8 mouse cellular contexts compared by ENCODE assay signal in genomic region chr11:102215511-102215910, GRCm38 (mm10). TPM values are rescaled to one million over a fixed set of nuclear protein-coding genes. Genes with fewer than 3 reads are reported as not detected.
DNase-seq lines count a peak whose midpoint lies in the region; ATAC-seq and TF ChIP-seq lines count a peak whose summit lies in the region.

No protein-coding gene starts in this region.

- no peaks in the 10 kb centered on the region for H3K9me3 ChIP-seq in midbrain, embryonic 13.5 days
- no peaks in the 10 kb centered on the region for H3K9me3 ChIP-seq in midbrain, embryonic 15.5 days
- no peaks in the 10 kb centered on the region for H3K9me3 ChIP-seq in intestine, embryonic 16.5 days (ENCODE audit: control insufficient read depth, low read length)
- no peaks in the 10 kb centered on the region for H3K9me3 ChIP-seq in stomach, embryonic 16.5 days (replicated peaks; ENCODE audit: control insufficient read depth, low read length)

- H3K27ac ChIP-seq in heart, adult 2 months: peak overlapping the region; percentile 92
- no peak overlapping the region for H3K27ac ChIP-seq in midbrain, embryonic 13.5 days
- no peak overlapping the region for H3K27ac ChIP-seq in midbrain, embryonic 15.5 days
- H3K27ac ChIP-seq in intestine, embryonic 16.5 days (ENCODE audit: low read length): peak overlapping the region; percentile 84
- peak overlapping the region; percentile 91 for H3K27ac ChIP-seq in stomach, embryonic 16.5 days (ENCODE audit: low read length)

- peaks cover 3% of the 10 kb centered on the region; the same call in 1 of the 2 replicates for H3K36me3 ChIP-seq in heart, adult 2 months (ENCODE audit: control insufficient read depth, insufficient read depth, low read length)
- peaks cover 29% of the 10 kb centered on the region for H3K36me3 ChIP-seq in midbrain, embryonic 13.5 days
- H3K36me3 ChIP-seq in midbrain, embryonic 15.5 days (replicated peaks): no peaks in the 10 kb centered on the region
- H3K36me3 ChIP-seq in intestine, embryonic 16.5 days (ENCODE audit: control insufficient read depth, insufficient read depth, low read length): peaks cover 2% of the 10 kb centered on the region; the same call in 1 of the 2 replicates
- H3K36me3 ChIP-seq in stomach, embryonic 16.5 days (ENCODE audit: control insufficient read depth, insufficient read depth, low read length): no peaks in the 10 kb centered on the region

- intact Hi-C loops in heart, adult 2 months (cut with DNase I): no loop called here
- intact Hi-C loops in heart, postnatal 25 days (cut with DNase I): loop anchor here (5.0 kb wide), 1 partner anchor 217 kb away; the partner anchor contains the start of gene Grn

- H3K4me1 ChIP-seq in heart, adult 2 months (ENCODE audit: control insufficient read depth, insufficient read depth, low read length): peaks cover 48% of the 10 kb centered on the region
- peaks cover 77% of the 10 kb centered on the region for H3K4me1 ChIP-seq in midbrain, embryonic 13.5 days (replicated peaks)
- H3K4me1 ChIP-seq in midbrain, embryonic 15.5 days: peaks cover 71% of the 10 kb centered on the region
- H3K4me1 ChIP-seq in intestine, embryonic 16.5 days (ENCODE audit: control insufficient read depth, insufficient read depth, low read length): peaks cover 87% of the 10 kb centered on the region
- peaks cover 91% of the 10 kb centered on the region for H3K4me1 ChIP-seq in stomach, embryonic 16.5 days (ENCODE audit: control insufficient read depth, insufficient read depth, low read length)

- no peak overlapping the region for H3K4me2 ChIP-seq in midbrain, embryonic 13.5 days (replicated peaks)
- H3K4me2 ChIP-seq in midbrain, embryonic 15.5 days: no peak overlapping the region
- peak overlapping the region; percentile 90 for H3K4me2 ChIP-seq in intestine, embryonic 16.5 days (ENCODE audit: low read depth, low read length)
- H3K4me2 ChIP-seq in stomach, embryonic 16.5 days (ENCODE audit: low read depth, low read length): peak overlapping the region; percentile 74

- peaks cover 5% of the 10 kb centered on the region for H3K79me2 ChIP-seq in heart, adult 2 months (replicated peaks; ENCODE audit: control insufficient read depth, insufficient read depth, low read length)

- TF ChIP-seq EP300 in heart, adult 2 months (IDR thresholded peaks at IDR 0.05; ENCODE audit: insufficient read depth, low read depth, low read length): no peak

- H3K27me3 ChIP-seq in heart, adult 2 months (ENCODE audit: control insufficient read depth, insufficient read depth, low read length): no peaks in the 10 kb centered on the region
- H3K27me3 ChIP-seq in midbrain, embryonic 13.5 days: no peaks in the 10 kb centered on the region
- H3K27me3 ChIP-seq in midbrain, embryonic 15.5 days (replicated peaks): no peaks in the 10 kb centered on the region
- no peaks in the 10 kb centered on the region for H3K27me3 ChIP-seq in intestine, embryonic 16.5 days (replicated peaks; ENCODE audit: control insufficient read depth, insufficient read depth, low read length)
- H3K27me3 ChIP-seq in stomach, embryonic 16.5 days (ENCODE audit: control insufficient read depth, insufficient read depth, low read length): no peaks in the 10 kb centered on the region

- peak; percentile 24 to 27 for DNase-seq in heart, adult 2 months
- DNase-seq in heart, postnatal 25 days (ENCODE audit: low spot score): no peak
- DNase-seq in c-Kit-positive CD71-positive TER-119-positive erythroid progenitor cells, embryonic 14.5 days (ENCODE audit: low spot score): no peak
- DNase-seq in right cerebral cortex, postnatal 14 days: no peak

- peak overlapping the region; percentile 32 for H3K4me3 ChIP-seq in heart, adult 2 months
- no peak overlapping the region for H3K4me3 ChIP-seq in midbrain, embryonic 13.5 days (replicated peaks)
- no peak overlapping the region for H3K4me3 ChIP-seq in midbrain, embryonic 15.5 days
- H3K4me3 ChIP-seq in intestine, embryonic 16.5 days (ENCODE audit: low read length): peak overlapping the region; percentile 59
- peak overlapping the region; percentile 49; the same call in 1 of the 2 replicates for H3K4me3 ChIP-seq in stomach, embryonic 16.5 days (replicated peaks; ENCODE audit: low read length)

- 15% methylated on average over 11 of the region's 11 CpGs for WGBS in heart, adult 2 months
- WGBS in midbrain, embryonic 13.5 days: 82% methylated on average over 11 of the region's 11 CpGs
- WGBS in midbrain, embryonic 15.5 days: 79% methylated on average over 11 of the region's 11 CpGs
- 61% methylated on average over 11 of the region's 11 CpGs for WGBS in intestine, embryonic 16.5 days
- WGBS in stomach, embryonic 16.5 days: 58% methylated on average over 11 of the region's 11 CpGs

- no peak for TF ChIP-seq CTCF in heart, adult 2 months (IDR thresholded peaks at IDR 0.05)

- H3K9ac ChIP-seq in heart, adult 2 months (ENCODE audit: low read depth, low read length): peak overlapping the region; percentile 62
- peak overlapping the region; percentile 47; the same call in 1 of the 2 replicates for H3K9ac ChIP-seq in midbrain, embryonic 13.5 days (replicated peaks)
- no peak overlapping the region for H3K9ac ChIP-seq in midbrain, embryonic 15.5 days
- peak overlapping the region; percentile 50 for H3K9ac ChIP-seq in intestine, embryonic 16.5 days (ENCODE audit: low read depth, low read length)
- H3K9ac ChIP-seq in stomach, embryonic 16.5 days (ENCODE audit: low read length): peak overlapping the region; percentile 64

- ATAC-seq in midbrain, embryonic 13.5 days: no peak
- ATAC-seq in midbrain, embryonic 15.5 days (replicated peaks): no peak
- no peak for ATAC-seq in intestine, embryonic 16.5 days
- ATAC-seq in stomach, embryonic 16.5 days (ENCODE audit: insufficient read depth, low FRiP score): no peak

- TF ChIP-seq POLR2A in heart, adult 2 months (IDR thresholded peaks at IDR 0.05; ENCODE audit: insufficient read depth, low read depth, low read length): no peak

RNA-seq across cellular contexts. Expression of gene Hdac5, which starts 14.5 kb away (rescaled TPM):
- total RNA-seq in heart, adult 2 months (2021): 100 to 1,000 TPM; 113 to 137 TPM
- 92.6 and 98.5 TPM in 2 replicates for polyA plus RNA-seq in heart, adult 2 months (2012; rRNA removed)
- total RNA-seq in heart, postnatal 25 days (2021): 100 to 1,000 TPM; 129 to 136 TPM
- polyA plus RNA-seq in midbrain, embryonic 13.5 days (2015; fragmentation: Nextera tagmentation; extraction: Ambion mirVana): 80.5 and 106 TPM in 2 replicates
- 90.3 and 105 TPM in 2 replicates for polyA plus RNA-seq in midbrain, embryonic 15.5 days (2015; fragmentation: Nextera tagmentation; extraction: Ambion mirVana)
- 54.8 and 55.5 TPM in 2 replicates for polyA plus RNA-seq in intestine, embryonic 16.5 days (2015; fragmentation: Nextera tagmentation; extraction: Ambion mirVana)
- polyA plus RNA-seq in stomach, embryonic 16.5 days (2015; fragmentation: Nextera tagmentation; extraction: Ambion mirVana): 60.6 and 67.4 TPM in 2 replicates

RNA-seq across cellular contexts. Expression of gene G6pc3, which starts 26.1 kb away (rescaled TPM):
- total RNA-seq in heart, adult 2 months (2021): 10 to 100 TPM; 44.8 to 50.6 TPM
- polyA plus RNA-seq in heart, adult 2 months (2012; rRNA removed): 89.9 and 95.3 TPM in 2 replicates
- total RNA-seq in heart, postnatal 25 days (2021): 10 to 100 TPM; 40.3 to 41.8 TPM
- polyA plus RNA-seq in midbrain, embryonic 13.5 days (2015; fragmentation: Nextera tagmentation; extraction: Ambion mirVana): 31.4 and 32.9 TPM in 2 replicates
- 38.6 and 43.3 TPM in 2 replicates for polyA plus RNA-seq in midbrain, embryonic 15.5 days (2015; fragmentation: Nextera tagmentation; extraction: Ambion mirVana)
- 26.7 and 32.1 TPM in 2 replicates for polyA plus RNA-seq in intestine, embryonic 16.5 days (2015; fragmentation: Nextera tagmentation; extraction: Ambion mirVana)
- 28.0 and 28.7 TPM in 2 replicates for polyA plus RNA-seq in stomach, embryonic 16.5 days (2015; fragmentation: Nextera tagmentation; extraction: Ambion mirVana)

RNA-seq across cellular contexts. Expression of gene Lsm12, which starts 30.4 kb away (rescaled TPM):
- 10 to 100 TPM; 49.4 to 50.2 TPM for total RNA-seq in heart, adult 2 months (2021)
- polyA plus RNA-seq in heart, adult 2 months (2012; rRNA removed): 32.5 and 42.4 TPM in 2 replicates
- total RNA-seq in heart, postnatal 25 days (2021): 10 to 100 TPM; 46.6 to 51.5 TPM
- polyA plus RNA-seq in midbrain, embryonic 13.5 days (2015; fragmentation: Nextera tagmentation; extraction: Ambion mirVana): 141 and 156 TPM in 2 replicates
- 111 and 118 TPM in 2 replicates for polyA plus RNA-seq in midbrain, embryonic 15.5 days (2015; fragmentation: Nextera tagmentation; extraction: Ambion mirVana)
- polyA plus RNA-seq in intestine, embryonic 16.5 days (2015; fragmentation: Nextera tagmentation; extraction: Ambion mirVana): 87.9 and 115 TPM in 2 replicates
- 79.2 and 85.4 TPM in 2 replicates for polyA plus RNA-seq in stomach, embryonic 16.5 days (2015; fragmentation: Nextera tagmentation; extraction: Ambion mirVana)

RNA-seq across cellular contexts. Expression of gene BC030867, which starts 33.2 kb away (rescaled TPM):
- total RNA-seq in heart, adult 2 months (2021): under 1 TPM; 0.26 to 0.32 TPM
- 0.45 and 0.56 TPM in 2 replicates for polyA plus RNA-seq in heart, adult 2 months (2012; rRNA removed)
- under 1 TPM; 0.10 to 0.39 TPM for total RNA-seq in heart, postnatal 25 days (2021)
- 4.6 and 5.6 TPM in 2 replicates for polyA plus RNA-seq in midbrain, embryonic 13.5 days (2015; fragmentation: Nextera tagmentation; extraction: Ambion mirVana)
- 2.2 and 2.5 TPM in 2 replicates for polyA plus RNA-seq in midbrain, embryonic 15.5 days (2015; fragmentation: Nextera tagmentation; extraction: Ambion mirVana)
- 12.4 and 15.9 TPM in 2 replicates for polyA plus RNA-seq in intestine, embryonic 16.5 days (2015; fragmentation: Nextera tagmentation; extraction: Ambion mirVana)
- 10.8 and 12.4 TPM in 2 replicates for polyA plus RNA-seq in stomach, embryonic 16.5 days (2015; fragmentation: Nextera tagmentation; extraction: Ambion mirVana)

RNA-seq across cellular contexts. Expression of gene Asb16, which starts 53.0 kb away (rescaled TPM):
- 1 to 10 TPM in 1 of 2 experiments, under 1 TPM in 1; 0.89 to 1.1 TPM for total RNA-seq in heart, adult 2 months (2021)
- 0.70 and 0.74 TPM in 2 replicates for polyA plus RNA-seq in heart, adult 2 months (2012; rRNA removed)
- total RNA-seq in heart, postnatal 25 days (2021): under 1 TPM; 0.61 to 0.68 TPM
- polyA plus RNA-seq in midbrain, embryonic 13.5 days (2015; fragmentation: Nextera tagmentation; extraction: Ambion mirVana): not detected in 2 replicates
- 0.05 TPM in 1 of 2 replicates, not detected in the other for polyA plus RNA-seq in midbrain, embryonic 15.5 days (2015; fragmentation: Nextera tagmentation; extraction: Ambion mirVana)
- 0.05 TPM in 2 replicates for polyA plus RNA-seq in intestine, embryonic 16.5 days (2015; fragmentation: Nextera tagmentation; extraction: Ambion mirVana)
- polyA plus RNA-seq in stomach, embryonic 16.5 days (2015; fragmentation: Nextera tagmentation; extraction: Ambion mirVana): 0.12 TPM in 1 of 2 replicates, not detected in the other

Comparison
In these comparisons a context has a peak if more than half of its experiments do, and no peak if none do; other contexts are left out.
1. DNase-seq: peak in heart, adult 2 months (2 of 2); none in heart, postnatal 25 days (single experiment), c-Kit-positive CD71-positive TER-119-positive erythroid progenitor cells, embryonic 14.5 days (single experiment) and right cerebral cortex, postnatal 14 days (single experiment).
2. H3K27ac ChIP-seq: peak in heart, adult 2 months (single experiment), intestine, embryonic 16.5 days (single experiment) and stomach, embryonic 16.5 days (single experiment); none in midbrain, embryonic 13.5 days (single experiment) and midbrain, embryonic 15.5 days (single experiment).
3. H3K4me3 ChIP-seq: peak in heart, adult 2 months (single experiment), intestine, embryonic 16.5 days (single experiment) and stomach, embryonic 16.5 days (single experiment); none in midbrain, embryonic 13.5 days (single experiment) and midbrain, embryonic 15.5 days (single experiment).
4. H3K4me2 ChIP-seq: peak in intestine, embryonic 16.5 days (single experiment) and stomach, embryonic 16.5 days (single experiment); none in midbrain, embryonic 13.5 days (single experiment) and midbrain, embryonic 15.5 days (single experiment).